8 mouse cellular contexts compared by ENCODE assay signal in genomic region chr9:53673571-53673970, GRCm38 (mm10). TPM values are rescaled to one million over a fixed set of nuclear protein-coding genes. Genes with fewer than 3 reads are reported as not detected.
A peak's percentile ranks its signal among the peaks of the same experiment; 100 is the strongest.
DNase-seq lines count a peak whose midpoint lies in the region; ATAC-seq and TF ChIP-seq lines count a peak whose summit lies in the region.

No protein-coding gene starts in this region.

- H3K4me3 ChIP-seq in hindbrain, embryonic 11.5 days (ENCODE audit: low read depth, low read length): no peak overlapping the region
- H3K4me3 ChIP-seq in hindbrain, embryonic 12.5 days: no peak overlapping the region
- H3K4me3 ChIP-seq in heart, postnatal 0 days (ENCODE audit: low read depth, low read length): no peak overlapping the region
- no peak overlapping the region for H3K4me3 ChIP-seq in spleen, adult 2 months (ENCODE audit: extremely low read depth, insufficient read depth, insufficient read length)

- H3K36me3 ChIP-seq in hindbrain, embryonic 11.5 days (ENCODE audit: control insufficient read depth, insufficient read depth, low read length): no peaks in the 10 kb centered on the region
- H3K36me3 ChIP-seq in hindbrain, embryonic 12.5 days: no peaks in the 10 kb centered on the region
- H3K36me3 ChIP-seq in heart, postnatal 0 days (replicated peaks; ENCODE audit: control insufficient read depth, insufficient read depth, low read length): no peaks in the 10 kb centered on the region
- no peaks in the 10 kb centered on the region for H3K36me3 ChIP-seq in spleen, adult 2 months (ENCODE audit: control insufficient read depth, insufficient read depth, low read length)

- H3K27ac ChIP-seq in hindbrain, embryonic 11.5 days (ENCODE audit: low read depth, low read length): no peak overlapping the region
- H3K27ac ChIP-seq in hindbrain, embryonic 12.5 days: no peak overlapping the region
- no peak overlapping the region for H3K27ac ChIP-seq in heart, postnatal 0 days (ENCODE audit: low read depth)
- no peak overlapping the region for H3K27ac ChIP-seq in spleen, adult 2 months (ENCODE audit: insufficient read depth, low read length)

- TF ChIP-seq EP300 in heart, postnatal 0 days (IDR thresholded peaks at IDR 0.05; ENCODE audit: low read depth): no peak

- WGBS in hindbrain, embryonic 11.5 days: 25% methylated on average over 3 of the region's 3 CpGs
- WGBS in hindbrain, embryonic 12.5 days: 22% methylated on average over 3 of the region's 3 CpGs
- 6% methylated on average over 3 of the region's 3 CpGs for WGBS in heart, postnatal 0 days
- WGBS in spleen, adult 2 months: 24% methylated on average over 3 of the region's 3 CpGs

- no peak overlapping the region for H3K9ac ChIP-seq in hindbrain, embryonic 11.5 days (ENCODE audit: low read depth, low read length)
- H3K9ac ChIP-seq in hindbrain, embryonic 12.5 days: no peak overlapping the region
- no peak overlapping the region for H3K9ac ChIP-seq in heart, postnatal 0 days (replicated peaks; ENCODE audit: low read depth, low read length)

- peak; percentile 85 for TF ChIP-seq CTCF in heart, postnatal 0 days (IDR thresholded peaks at IDR 0.05; ENCODE audit: low read depth)
- TF ChIP-seq CTCF in spleen, adult 2 months (IDR thresholded peaks at IDR 0.05; ENCODE audit: extremely low read depth, insufficient read depth, insufficient read length, insufficient replicate concordance): peak; percentile 65; the same call in 1 of the 2 replicates

- no peak for TF ChIP-seq POLR2A in spleen, adult 2 months (IDR thresholded peaks at IDR 0.05; ENCODE audit: low read depth, low read length)

- no peak overlapping the region for H3K4me2 ChIP-seq in hindbrain, embryonic 11.5 days (replicated peaks; ENCODE audit: low read depth, low read length)
- no peak overlapping the region for H3K4me2 ChIP-seq in hindbrain, embryonic 12.5 days (replicated peaks)
- no peak overlapping the region for H3K4me2 ChIP-seq in heart, postnatal 0 days (ENCODE audit: low read depth, low read length)

- peak; percentile 75 for DNase-seq in hindbrain, embryonic 11.5 days (ENCODE audit: low spot score)
- DNase-seq in adrenal gland, adult (ENCODE audit: inconsistent age in 2 of 2, low spot score in 1 of 2): peak; percentile 67 to 92
- peak; percentile 81 for DNase-seq in embryo, embryonic 10.5 days (ENCODE audit: low spot score)
- DNase-seq in heart, postnatal 0 days (ENCODE audit: low spot score): peak; percentile 60
- peak; percentile 61 for DNase-seq in left cerebral cortex, adult 11 months (ENCODE audit: low spot score)
- peak; percentile 72 to 80 for DNase-seq in spleen, adult 2 months (ENCODE audit: low read depth in 1 of 2, low spot score in 2 of 2)

- no peak for ATAC-seq in hindbrain, embryonic 11.5 days (ENCODE audit: low FRiP score)
- no peak for ATAC-seq in hindbrain, embryonic 12.5 days (ENCODE audit: low FRiP score)
- ATAC-seq in heart, postnatal 0 days (ENCODE audit: insufficient read depth, low read depth): peak; percentile 57; the same call in 1 of the 2 replicates
- ATAC-seq in megakaryocyte, adult 5-6 weeks (ENCODE audit: poor library complexity, severe bottlenecking): peak; percentile 98

- H3K27me3 ChIP-seq in hindbrain, embryonic 11.5 days (ENCODE audit: control insufficient read depth, insufficient read depth, low read length): no peaks in the 10 kb centered on the region
- H3K27me3 ChIP-seq in hindbrain, embryonic 12.5 days: no peaks in the 10 kb centered on the region
- no peaks in the 10 kb centered on the region for H3K27me3 ChIP-seq in heart, postnatal 0 days (ENCODE audit: control insufficient read depth, insufficient read depth, low read length)
- no peaks in the 10 kb centered on the region for H3K27me3 ChIP-seq in spleen, adult 2 months (ENCODE audit: control insufficient read depth, insufficient read depth, low read length)

- no peaks in the 10 kb centered on the region for H3K4me1 ChIP-seq in hindbrain, embryonic 11.5 days (replicated peaks; ENCODE audit: control insufficient read depth, insufficient read depth, low read length)
- no peaks in the 10 kb centered on the region for H3K4me1 ChIP-seq in hindbrain, embryonic 12.5 days
- H3K4me1 ChIP-seq in heart, postnatal 0 days (ENCODE audit: control insufficient read depth, insufficient read depth): no peaks in the 10 kb centered on the region
- no peaks in the 10 kb centered on the region for H3K4me1 ChIP-seq in spleen, adult 2 months (ENCODE audit: control insufficient read depth, insufficient read depth, insufficient read length)

- no peaks in the 10 kb centered on the region for H3K9me3 ChIP-seq in hindbrain, embryonic 11.5 days (ENCODE audit: control insufficient read depth, low read length)
- H3K9me3 ChIP-seq in hindbrain, embryonic 12.5 days (replicated peaks): 0 out of 2 replicates have a peak, but pooled peaks cover 4% of the 10 kb centered on the region
- H3K9me3 ChIP-seq in heart, postnatal 0 days (replicated peaks; ENCODE audit: control insufficient read depth, low read length): no peaks in the 10 kb centered on the region

RNA-seq across cellular contexts. Expression of gene Cul5, which starts 3.8 kb away (rescaled TPM):
- 50.2 and 54.3 TPM in 2 replicates for polyA plus RNA-seq in hindbrain, embryonic 11.5 days (2014; fragmentation: Nextera tagmentation; extraction: Ambion mirVana)
- 49.1 and 49.8 TPM in 2 replicates for polyA plus RNA-seq in hindbrain, embryonic 12.5 days (2016; fragmentation: Nextera tagmentation; extraction: Ambion mirVana)
- 26.9 and 34.8 TPM in 2 replicates for total RNA-seq in heart, postnatal 0 days (2014; rRNA removed; ENCODE audit: low replicate concordance)
- polyA plus RNA-seq in heart, postnatal 0 days (2015; fragmentation: Nextera tagmentation; extraction: Ambion mirVana): 25.9 and 29.7 TPM in 2 replicates
- 16.2 and 20.7 TPM in 2 replicates for total RNA-seq in megakaryocyte, adult 5-6 weeks (2015)
- 40.8 and 42.4 TPM in 2 replicates for total RNA-seq in megakaryocyte, adult 5-6 weeks (2017)
- polyA plus RNA-seq in spleen, adult 2 months (2012; rRNA removed): 2.1 and 2.5 TPM in 2 replicates

RNA-seq across cellular contexts. Expression of gene Rab39, which starts 32.5 kb away (rescaled TPM):
- polyA plus RNA-seq in hindbrain, embryonic 11.5 days (2014; fragmentation: Nextera tagmentation; extraction: Ambion mirVana): 4.6 and 5.9 TPM in 2 replicates
- 3.1 and 3.2 TPM in 2 replicates for polyA plus RNA-seq in hindbrain, embryonic 12.5 days (2016; fragmentation: Nextera tagmentation; extraction: Ambion mirVana)
- not detected in 2 replicates for total RNA-seq in heart, postnatal 0 days (2014; rRNA removed; ENCODE audit: low replicate concordance)
- 0.05 TPM in 2 replicates for polyA plus RNA-seq in heart, postnatal 0 days (2015; fragmentation: Nextera tagmentation; extraction: Ambion mirVana)
- total RNA-seq in megakaryocyte, adult 5-6 weeks (2015): 2.3 and 5.2 TPM in 2 replicates
- 3.6 and 3.7 TPM in 2 replicates for total RNA-seq in megakaryocyte, adult 5-6 weeks (2017)
- polyA plus RNA-seq in spleen, adult 2 months (2012; rRNA removed): 1.8 TPM in 2 replicates

Comparison
In these comparisons a context has a peak if more than half of its experiments do, and no peak if none do; other contexts are left out.
1. ATAC-seq: peak in heart, postnatal 0 days (single experiment) and megakaryocyte, adult 5-6 weeks (single experiment); none in hindbrain, embryonic 11.5 days (single experiment) and hindbrain, embryonic 12.5 days (single experiment).
2. Peak in every context shown above with its lines, with median percentiles within 50 percentile points of each other: DNase-seq.